Mouse (Mus musculus) frontal cortex, postnatal 10 days (tissue): ENCODE results near the gene Igsf21.
A peak's percentile ranks its signal among the peaks of the same experiment; 100 is the strongest.

Source experiments
- DNase-seq, 2 experiments: peaks; one replicate each; pipeline ENCODE4 v3.0.0; 2022; ENCODE audit warnings: low spot score in 2 of 2, mixed read lengths in 1 of 2

Igsf21 gene

DNA sequence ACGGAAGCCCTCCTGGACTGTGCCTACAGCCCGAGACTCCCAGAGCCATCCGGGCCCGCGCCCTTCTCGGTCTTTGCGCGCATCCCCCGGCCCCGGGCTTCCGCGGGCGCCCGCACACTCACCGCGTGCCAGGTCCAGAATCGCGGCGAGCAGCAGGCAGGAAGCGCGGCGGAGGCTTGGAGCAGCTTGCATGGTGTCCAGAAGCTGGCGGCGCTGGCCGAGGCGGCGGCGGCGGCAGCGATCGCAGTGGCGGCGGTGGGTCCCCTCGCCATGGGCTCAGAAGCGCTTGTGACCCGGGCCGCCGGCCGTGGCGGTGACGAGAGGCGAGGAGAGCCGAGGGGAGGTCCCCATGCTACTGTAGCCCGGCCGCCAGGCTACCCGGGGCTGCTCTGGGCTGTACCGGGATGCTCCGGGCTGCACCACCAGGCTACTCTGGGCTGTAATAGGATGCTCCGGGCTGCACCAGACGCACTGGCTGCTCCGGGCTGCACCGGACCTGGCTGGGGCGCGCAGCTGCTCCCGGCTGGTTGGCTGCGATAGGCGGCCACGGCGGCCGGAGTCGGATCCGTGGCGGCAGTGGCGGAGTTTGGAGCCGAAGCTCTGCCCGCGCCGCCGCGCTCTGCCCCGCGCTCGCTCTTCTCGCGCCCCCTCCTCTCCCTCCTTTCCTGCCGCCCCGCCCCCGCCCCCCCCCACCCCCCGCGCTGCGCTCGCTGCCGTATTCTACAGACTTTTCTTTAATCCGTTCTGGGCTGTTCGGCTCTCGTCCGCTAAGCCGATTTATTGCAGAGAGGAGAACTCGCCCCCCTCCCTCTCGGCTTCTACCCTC is at the start of gene Igsf21:
Gene Igsf21, minus strand, starts transcription at position 605 of the 826 bp plus-strand sequence.
- DNase-seq = peak in 1 of 2 experiments; percentile 49

DNA sequence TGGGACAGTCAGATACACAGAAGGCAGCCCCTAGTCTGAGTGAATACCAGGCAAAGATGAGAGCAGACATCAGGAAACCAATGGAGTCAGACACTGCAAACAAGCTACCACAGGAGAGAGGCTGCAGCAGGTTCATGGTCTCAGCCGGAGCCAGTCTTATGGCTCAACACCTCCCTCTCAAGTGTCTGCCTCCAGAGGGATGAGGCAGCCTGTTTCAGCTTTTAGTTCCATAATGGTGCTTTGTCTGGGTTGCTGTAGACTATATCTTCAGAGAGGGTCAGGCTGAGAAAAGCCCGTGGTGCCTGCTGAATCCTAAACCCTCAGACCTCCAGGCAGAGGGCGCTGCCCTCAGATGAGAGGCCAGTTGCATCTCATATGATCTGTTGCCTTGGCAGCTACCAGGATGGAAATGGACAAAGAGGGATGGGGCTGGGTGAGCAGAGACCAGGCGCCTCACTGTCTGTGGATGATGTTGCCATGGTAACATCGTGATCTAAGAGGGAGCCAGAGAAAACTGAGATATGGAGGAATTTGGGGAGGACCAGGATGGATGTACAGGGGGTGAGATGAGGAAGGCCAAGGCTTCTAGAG is 39.2 kb upstream of the Igsf21 start:
- DNase-seq = peak; percentile 36

DNA sequence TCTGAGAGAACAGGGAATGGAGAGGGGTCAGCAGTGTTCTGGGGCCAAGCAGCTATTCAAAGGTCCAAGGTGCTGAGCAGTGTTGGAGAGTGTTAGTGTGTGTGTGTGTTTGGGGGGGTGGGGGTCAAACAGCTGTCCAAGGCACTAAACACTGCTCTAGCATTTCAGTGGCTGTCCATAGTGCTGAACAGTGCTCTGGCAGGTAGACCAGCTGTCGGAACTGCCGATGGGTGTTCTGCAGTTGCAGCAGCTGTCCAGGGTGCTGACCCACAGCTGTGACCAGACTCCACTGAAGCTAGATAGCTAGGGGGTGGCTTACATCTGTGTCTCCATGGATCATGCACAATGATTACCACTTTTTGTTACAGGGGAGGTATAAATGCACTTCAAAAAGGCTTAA is 36.8 kb upstream of the Igsf21 start:
- no peak for DNase-seq

DNA sequence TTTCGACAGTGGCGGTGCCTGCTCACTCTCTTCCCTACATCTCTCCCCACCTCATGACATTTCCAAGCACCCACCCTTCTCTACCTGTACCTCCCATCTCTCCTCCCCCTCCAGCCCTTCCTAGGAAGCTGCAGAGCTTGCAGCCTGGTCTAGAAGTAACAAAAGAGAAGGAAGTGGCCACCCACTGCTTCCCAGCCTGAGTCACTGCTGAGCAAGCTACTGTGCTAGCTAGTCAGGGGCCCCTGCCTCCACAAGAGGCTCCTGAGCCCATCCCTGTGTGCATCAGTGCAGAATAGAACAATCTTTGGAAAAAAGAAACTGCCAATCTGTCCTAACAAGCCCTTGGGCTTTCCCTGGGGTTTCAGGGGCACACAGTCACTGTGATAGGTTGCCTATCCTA is 31.7 kb upstream of the Igsf21 start:
- no peak for DNase-seq

DNA sequence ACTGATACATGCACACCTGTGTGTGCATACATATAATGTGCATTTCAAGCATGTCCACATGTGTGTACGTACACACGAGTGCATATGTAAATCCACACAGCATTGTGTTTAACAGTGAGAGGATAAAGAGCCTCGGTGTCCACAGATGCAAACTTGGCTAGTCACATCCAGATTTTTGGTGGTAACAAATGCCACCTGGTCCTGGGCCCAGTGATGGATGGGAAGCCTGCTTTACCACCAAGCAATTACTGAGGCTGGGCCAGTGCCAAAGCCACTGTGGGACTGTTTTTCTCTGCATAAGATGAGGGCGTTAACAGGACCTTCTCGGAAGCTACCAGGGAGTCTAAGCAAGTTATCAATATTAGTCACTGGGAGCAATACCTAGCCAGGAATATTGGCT is 25.3 kb upstream of the Igsf21 start:
- no peak for DNase-seq

DNA sequence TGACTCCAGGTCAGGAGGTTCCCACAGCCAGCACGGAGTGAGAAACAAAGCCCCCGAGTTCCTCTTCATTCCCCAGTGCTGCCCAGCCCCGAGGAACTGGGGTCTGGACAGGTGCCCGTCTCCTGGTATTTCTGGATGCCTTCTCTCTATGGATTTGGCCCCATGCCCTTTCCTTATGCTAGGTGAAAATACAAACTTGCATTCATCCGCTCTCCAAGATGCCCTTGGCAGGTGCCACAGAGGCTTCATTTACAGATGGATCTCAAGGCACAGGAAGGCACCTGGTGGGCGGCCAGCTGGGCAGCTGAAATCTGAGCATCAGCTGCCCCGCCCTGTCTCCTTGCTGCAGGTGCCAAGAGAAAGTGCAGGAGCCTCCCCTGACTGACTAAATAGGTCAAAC is 23.9 kb upstream of the Igsf21 start:
- DNase-seq = no peak

DNA sequence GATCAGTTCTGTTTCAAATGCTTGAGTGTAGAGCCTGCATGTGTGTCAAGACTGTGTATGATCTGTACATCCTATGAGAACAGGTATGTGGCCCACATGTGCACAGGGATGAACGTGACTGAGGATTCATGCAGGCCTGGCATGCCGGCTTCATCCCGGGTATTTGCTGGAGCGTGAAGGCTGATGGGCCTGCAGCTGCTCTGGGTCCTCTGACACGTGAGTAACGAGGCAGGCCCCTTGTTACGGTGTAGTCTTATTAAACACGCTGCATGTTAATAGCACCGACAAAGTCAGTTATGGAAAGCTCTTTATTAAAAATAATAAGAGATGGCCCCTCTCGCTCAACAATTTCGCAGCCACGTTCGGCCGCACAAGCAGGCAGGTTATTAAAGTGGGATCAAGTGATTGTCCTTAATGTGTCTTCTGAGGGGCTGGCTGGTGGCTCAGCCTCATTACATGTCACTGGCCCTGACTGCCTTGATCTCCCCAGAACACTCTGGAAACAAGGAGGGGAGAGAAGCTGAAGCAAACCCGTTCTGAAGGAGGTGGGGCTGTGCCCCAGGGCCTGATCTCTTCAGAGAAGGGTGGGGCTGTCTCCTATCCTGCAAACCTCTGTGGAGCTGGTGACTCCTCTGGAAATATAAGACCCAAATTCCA is 22.7 kb upstream of the Igsf21 start:
- DNase-seq = no peak

DNA sequence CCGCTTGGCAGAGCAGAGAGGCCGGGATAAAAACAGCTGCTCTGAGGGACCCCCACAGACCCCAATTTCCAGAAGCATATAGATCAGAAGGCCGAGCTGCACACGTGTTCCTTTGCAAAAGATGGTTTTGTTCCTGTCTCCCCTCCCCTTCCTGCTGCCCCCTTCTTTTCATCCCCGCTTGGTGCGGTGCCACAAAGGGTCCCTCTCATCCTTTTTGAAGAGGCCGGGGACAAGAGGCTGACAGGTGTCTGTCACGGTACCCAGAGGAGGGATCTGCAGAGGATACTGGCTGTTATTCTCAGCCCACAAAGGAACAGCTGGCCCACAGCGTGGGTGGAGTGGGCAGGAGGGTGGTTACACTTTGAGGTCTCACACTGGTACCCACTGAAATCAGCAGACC is 21.3 kb upstream of the Igsf21 start:
- no peak for DNase-seq

DNA sequence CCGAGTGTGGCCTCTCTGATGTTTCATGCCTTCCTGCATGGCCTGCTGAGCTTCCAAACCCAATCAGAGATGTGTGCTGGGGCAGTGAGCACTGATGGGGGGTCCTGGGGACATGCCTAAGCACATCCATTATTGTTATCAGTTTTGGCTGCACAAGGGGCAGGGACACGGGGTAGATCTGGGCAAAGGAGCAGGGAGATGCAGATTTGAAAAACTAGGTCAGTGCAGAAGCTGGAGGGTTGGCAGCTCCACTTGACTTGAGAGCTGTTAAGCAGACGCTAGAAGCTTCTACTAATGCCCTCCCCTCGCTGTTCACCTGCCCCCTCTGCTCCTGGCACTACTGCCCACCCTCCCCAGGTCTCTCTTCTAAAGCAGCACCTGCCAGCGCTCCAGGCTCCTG is 20.5 kb upstream of the Igsf21 start:
- DNase-seq = no peak

DNA sequence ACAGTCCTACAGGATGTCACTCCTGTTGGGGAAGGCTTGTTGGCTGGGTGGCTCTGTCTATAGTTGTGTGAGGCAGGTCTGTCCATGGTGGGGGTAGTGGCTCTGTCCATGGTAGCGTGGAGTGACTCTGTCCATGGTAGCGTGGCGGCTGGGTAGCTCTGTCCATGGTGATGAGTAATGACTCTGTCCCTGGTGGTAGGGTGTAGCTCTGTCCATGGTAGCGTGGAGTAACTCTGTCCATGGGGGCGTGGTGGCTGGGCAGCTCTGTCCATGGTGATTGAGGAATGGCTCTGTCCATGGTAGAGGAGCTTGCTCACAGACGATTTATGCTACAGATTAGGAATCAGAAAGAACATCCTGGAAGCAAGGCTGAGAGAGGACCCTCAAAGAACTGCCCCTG is 12.4 kb upstream of the Igsf21 start:
- DNase-seq = peak in 1 of 2 experiments; percentile 30

DNA sequence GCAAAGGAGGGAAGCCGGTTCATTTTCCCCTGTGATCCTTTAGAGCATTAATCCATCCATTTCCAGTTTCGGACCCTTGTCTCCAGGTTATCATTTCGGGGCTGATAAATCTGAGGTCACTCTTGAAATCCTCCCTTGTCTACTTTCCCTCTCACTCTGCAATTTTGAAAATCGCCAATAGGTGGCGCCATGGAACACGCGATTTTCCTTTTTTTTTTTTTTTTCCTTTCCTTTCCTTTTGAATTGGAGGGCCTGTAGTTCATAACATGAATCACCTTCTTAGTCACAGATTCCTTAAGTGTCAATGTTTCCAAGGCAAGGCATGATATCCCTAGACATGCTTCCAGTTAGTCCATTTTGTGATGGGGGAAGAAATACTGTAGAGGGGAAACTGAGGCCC is 5.8 kb upstream of the Igsf21 start:
- no peak for DNase-seq

DNA sequence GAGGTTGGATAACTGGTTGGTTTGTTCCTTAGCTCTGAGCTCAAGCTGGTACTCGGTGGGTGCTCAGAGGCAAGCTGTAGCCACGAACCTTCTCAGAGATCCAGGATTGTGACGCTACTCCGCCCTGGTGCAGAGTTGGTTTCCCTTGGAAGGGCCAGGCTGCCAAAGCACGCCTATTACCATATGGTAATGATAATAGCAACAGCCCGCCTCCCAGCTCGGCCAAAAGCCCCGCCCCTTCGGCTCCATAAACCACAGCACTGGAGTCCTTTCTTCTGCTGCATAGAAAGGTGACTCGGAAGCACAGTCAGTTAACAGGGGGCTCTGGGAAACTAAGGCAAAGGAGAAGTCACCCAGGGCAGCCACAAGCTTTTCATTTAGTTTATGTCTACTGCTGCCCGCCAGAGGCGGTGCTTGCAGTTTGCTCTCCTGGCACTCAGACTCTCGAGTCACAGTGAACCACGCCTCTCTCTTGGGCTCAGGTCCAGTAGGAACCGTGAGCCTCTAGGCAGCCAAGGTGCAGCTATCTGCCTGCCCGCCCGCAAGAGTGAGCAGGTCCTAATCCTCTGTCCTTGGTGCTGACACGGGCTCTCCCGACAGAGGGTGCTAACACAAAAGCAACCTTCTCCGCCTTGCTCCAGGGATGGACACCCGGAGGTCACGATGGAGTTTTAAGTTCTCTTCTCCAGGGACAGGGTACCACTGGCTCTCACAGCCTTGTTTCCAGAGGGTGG is 2.6 kb upstream of the Igsf21 start:
- DNase-seq = no peak

DNA sequence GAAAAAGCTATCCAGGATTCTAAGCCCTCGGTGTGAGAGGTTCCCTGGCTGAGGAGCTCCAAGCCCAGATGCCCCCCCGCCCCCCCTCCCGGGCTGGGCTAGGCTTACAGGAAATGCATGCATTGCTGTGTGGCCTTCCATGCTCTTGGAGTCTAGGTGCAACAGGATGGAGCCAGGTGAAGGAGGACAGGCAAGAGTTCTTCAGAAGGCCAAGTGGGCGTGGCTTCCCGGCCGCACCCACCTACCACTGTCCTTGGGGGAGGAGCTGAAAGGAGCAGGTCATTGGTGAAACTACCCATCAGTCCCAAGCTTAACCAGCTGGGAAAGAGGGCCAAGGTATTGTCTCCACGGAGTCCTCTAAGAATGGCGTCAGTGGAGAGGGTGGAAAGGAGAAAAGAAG is 1.8 kb upstream of the Igsf21 start:
- no peak for DNase-seq

DNA sequence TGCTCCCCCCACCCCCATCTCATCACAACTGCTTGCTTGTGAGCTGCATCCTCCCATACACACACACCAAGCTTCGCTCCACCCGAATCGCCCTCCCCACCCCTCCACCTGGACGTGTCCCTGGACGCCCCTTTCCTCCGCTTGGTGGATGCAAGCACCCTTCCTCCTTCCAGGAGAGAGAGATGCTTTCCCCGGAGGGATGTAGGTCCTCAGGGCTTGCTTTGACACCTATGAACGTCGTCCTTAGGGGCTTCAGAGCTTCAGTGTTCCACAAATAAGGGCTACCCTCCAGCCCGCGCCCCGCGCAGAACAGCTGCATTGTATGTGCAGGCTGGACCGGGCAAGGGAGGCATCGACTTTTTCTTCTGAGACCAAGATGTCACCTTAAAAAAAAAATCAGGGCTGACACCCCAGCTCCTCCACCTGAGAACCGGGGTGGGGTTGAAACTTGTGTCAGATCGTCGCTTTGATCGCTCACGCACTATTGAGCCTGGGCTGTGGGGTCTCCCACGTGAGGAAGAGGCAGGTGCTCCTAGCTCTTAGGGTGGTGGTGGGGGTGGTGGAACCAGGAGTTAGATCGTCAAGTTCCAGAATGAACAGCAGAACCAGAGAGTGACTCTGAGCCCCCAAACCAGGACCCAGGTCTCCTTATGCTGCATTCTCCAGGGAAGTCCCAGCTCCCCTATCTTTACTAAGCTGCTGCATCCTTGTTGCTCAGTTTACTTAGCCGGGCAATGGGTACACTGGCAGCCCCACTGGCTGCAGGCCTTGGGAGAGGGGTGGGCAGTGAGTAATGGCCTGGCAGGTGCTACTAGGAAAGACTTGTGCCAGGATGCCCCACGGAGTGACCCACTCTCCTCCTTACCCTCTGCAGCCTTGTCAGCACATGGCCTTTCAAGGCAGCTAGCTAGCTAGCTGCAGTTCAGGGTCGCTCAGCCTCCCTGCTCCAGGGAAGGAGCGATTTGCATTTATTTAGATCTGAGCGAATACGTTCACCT is 721 bp upstream of the Igsf21 start:
- no peak for DNase-seq

DNA sequence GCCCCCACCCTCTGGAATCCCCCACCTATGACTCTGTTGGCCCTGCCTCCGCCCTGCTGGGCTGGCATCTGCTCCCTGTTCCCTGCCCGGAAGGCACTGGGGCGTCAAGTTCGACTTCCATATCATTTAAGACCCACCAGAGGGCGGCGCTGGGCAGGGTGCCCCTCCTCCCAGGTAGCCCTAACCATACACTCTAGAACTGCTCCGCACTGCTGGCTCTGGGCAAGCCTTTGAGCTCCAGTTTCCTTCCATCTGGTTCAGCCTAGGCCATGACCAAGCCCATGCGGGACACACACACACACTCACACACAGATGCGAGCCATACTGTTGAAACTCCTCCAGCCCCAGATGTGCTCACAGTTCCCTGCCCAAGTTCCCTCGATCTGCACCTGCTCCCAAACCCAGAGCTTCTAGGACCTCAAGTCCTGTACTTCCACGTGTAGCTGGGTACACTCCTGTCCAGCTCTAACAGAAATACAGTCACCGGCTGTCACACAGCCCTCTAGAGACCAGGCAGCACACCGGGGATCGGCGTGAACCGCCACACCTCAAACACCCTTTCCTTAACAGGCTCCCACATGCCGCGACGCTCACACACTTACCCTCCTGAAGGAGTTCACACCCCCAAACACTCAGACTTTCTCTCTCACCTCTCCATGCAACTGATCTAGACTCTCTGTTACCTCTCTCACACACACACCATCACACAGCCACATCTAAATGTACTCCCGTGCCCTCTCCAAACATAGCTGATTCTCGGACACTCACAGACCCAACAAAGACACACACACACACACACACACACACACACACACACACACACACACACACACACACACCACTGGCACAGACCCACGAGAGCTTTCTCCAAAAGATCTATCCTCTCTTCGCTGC is 1.1 kb downstream of the Igsf21 start:
- DNase-seq = no peak

DNA sequence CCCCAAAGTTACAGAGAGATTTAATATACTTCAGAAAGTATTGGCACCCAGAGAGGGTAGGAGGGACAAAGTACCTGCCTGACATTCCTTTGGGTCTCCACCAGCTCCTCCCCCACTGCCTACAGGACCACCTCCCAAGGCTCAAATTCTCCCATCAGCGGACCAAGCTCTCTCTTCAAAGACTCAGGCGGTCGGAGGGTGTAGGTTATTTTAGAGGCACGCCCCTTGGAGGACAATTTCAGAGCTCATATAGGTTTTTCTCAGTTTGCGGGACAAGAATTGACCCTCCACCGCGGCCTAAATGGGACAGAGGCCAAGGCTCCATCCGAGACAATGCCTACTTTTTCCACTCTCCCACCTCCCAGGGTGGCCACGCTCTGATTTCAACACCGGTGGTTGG is 1.7 kb downstream of the Igsf21 start:
- DNase-seq = no peak

DNA sequence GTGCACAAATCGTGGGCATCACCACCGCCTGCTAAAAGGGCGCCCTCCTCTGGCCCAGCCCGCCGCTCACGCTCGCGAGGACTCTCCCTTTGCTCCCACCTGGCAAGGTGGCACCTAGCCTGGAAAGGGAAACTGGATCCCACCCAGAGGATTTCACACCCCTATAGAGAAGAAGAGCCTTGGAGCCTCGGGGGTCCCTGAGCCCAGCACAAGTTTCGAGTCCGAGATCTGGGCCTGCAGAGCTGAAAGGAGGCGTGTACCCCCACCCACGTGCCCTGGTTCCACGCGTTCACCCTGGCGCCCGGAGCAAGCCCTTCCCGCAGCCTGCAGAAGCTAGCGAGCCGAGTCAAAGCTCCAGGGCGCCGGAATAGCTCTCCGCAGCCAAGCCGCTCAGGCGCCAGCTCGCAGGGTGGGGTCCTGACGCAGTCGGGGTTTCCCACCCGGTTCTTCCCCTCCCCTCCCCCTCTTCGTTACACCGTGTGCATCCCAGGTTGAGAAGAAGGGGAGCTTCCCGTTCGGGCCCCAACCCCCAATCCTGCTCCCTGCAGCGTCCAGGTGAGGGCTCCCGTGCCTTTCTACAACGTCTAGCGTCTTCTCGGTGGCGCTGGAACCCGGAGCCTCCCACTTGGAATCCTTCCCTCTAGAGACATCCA is 2.3 kb downstream of the Igsf21 start:
- DNase-seq = no peak

DNA sequence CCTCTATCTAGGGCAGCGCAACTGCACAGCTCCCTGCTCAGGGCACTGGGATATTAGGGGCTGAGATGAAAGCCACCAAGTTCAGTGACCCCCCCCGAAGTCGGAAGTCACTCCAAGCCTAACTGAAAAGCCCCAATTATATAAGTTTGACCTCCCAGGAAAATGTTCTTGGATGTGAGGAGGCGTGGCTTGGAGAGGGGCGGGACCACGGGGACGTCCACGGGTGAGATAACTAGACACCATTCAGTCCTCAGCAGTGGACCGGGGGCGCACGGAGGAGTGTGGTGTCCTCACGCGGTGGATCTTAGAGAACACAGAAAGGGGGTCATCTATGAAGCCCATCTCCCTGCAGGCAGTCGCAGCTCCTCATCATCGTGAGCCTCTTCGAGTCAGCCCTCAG is 3.4 kb downstream of the Igsf21 start:
- no peak for DNase-seq

DNA sequence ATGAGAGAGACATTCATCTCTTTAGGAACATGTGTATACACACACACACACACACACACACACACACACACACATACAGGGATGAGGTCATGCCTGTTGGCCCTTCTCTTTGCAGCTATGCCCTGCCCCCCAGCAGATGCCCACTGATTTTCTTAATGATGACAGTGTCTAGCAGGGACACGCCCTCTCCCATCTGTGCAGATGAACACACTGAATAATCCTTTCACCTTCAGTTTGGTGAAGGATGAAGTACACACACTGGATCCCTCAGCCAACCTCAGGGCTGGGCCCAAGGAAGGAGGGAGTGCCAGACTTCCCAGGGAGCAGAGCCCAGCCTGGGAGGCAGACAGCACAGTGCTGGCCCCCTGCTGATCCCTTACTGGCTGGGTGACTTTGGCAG is 4.3 kb downstream of the Igsf21 start:
- no peak for DNase-seq
